Mouse (Mus musculus) C2C12 (cell line): ENCODE measurements around the gene Fam129b.

Experiments
- CTCF ChIP-seq: IDR thresholded peaks from one replicate; pipeline ENCODE4 v1.5.1; 2011; ENCODE audit not compliant: control insufficient read depth, insufficient read depth, insufficient read length
- MAX ChIP-seq: IDR thresholded peaks from one replicate; pipeline ENCODE4 v1.6.1; 2011; ENCODE audit warnings: mild to moderate bottlenecking, control low read depth
- MYOG ChIP-seq: IDR thresholded peaks from one replicate; pipeline ENCODE4 v1.6.1; 2011; ENCODE audit not compliant: control insufficient read depth, insufficient read length; ENCODE audit errors: extremely low read depth
- USF1 ChIP-seq: IDR thresholded peaks from one replicate; pipeline ENCODE4 v1.6.1; 2011; ENCODE audit warnings: low read depth, mild to moderate bottlenecking, control low read depth, moderate library complexity

GRCm38 (mm10) chr2:32857584-32857983, 18.3 kb upstream of the Fam129b start:
- peak; percentile 89 for TF ChIP-seq CTCF
- no peak for TF ChIP-seq USF1
- TF ChIP-seq MAX = peak; percentile 50
- no peak for TF ChIP-seq MYOG
